Mouse (Mus musculus) bone marrow, adult 2 months (tissue): ENCODE measurements around the gene Espl1.

Experiments used
- CTCF ChIP-seq: fragments of 200-500 bp; IDR thresholded peaks from 2 replicates; pipeline ENCODE4 v1.5.1; 2011; ENCODE audit warnings: low read length, control low read depth; ENCODE audit not compliant: control insufficient read depth, insufficient read depth
- POLR2A ChIP-seq: fragments of 200-500 bp; IDR thresholded peaks from 2 replicates; pipeline ENCODE4 v1.6.1; 2011; ENCODE audit warnings: low read depth, mild to moderate bottlenecking, control low read depth, low read length, borderline replicate concordance; ENCODE audit not compliant: control insufficient read depth

DNA sequence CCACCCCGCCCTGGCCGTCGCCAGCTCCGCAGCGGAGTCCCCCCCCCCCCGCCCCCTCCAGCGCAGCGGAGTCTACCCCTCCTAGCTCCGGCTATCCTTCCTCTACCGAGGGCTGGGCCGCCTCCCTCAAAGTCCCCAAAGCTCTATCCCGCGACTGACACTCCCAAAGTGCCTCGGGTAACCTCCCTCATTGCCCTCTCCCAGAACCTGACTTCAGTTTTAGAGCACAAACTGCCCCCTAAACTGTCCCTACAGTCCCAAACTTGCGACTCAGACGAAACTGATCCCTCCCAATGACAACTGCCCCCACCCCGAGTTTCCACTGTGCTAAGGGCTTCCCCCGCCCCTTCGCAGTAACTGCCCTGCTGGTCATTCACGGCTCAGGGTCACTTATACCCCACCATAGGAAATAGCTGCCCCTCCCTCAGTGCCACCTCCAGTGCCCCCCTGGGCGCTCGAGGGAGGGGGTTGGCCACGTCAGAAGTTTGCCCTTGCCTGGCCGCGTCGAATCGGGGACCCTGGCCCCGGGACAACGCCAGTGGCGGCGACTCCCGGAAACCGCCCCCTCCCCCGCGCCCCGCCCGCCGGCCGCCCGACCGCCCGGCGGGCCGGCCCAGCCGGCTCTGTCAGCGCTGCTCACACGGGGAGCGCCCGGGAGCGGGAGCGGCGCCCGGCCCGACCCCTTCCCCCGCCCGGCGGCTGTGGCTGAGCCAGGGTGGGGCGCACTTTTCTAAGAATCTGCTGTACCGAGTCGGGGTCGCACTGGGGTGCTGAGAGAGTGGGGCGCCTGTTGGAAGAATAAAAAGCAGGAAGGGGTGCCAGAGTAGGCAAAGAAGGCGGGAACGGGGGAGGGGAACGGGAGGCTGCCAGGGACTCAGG lies 48.6 kb upstream of the Espl1 start:
- 0 out of 2 replicates have a peak, but pooled peaks have one; percentile 7 for TF ChIP-seq POLR2A
- no peak for TF ChIP-seq CTCF
